Mouse (Mus musculus) testis, postnatal 14 days (tissue): ENCODE measurements around the gene Gsta2.

Experiments used
- DNase-seq: peaks from one replicate; pipeline ENCODE4 v3.0.0; 2021; ENCODE audit warnings: low spot score

Gene Gsta2

GRCm38 (mm10) chr9:78355611-78356010 is at the start of gene Gsta2:
Gene Gsta2 (minus strand): TSS chr9:78355788.
- no peak for DNase-seq

DNA sequence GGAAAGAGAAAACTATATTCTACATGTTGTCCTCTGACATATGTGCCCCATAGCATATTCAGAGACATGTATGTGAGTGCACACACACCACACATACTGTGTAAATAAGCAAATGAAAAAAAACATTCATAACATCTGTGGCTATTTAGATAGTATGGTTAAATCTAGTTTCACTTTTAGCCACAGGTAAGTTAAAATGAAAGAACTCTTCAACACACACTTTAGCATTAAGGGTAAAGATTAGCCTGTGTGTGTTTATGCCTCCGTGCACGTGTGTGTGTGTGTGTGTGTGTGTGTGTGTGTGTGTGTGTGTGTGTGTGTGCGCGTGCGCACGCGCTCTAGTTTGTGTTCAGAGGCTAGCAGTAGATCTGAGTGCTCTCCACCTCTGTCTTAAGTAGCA is 46.0 kb upstream of the Gsta2 start:
- DNase-seq, result no peak

DNA sequence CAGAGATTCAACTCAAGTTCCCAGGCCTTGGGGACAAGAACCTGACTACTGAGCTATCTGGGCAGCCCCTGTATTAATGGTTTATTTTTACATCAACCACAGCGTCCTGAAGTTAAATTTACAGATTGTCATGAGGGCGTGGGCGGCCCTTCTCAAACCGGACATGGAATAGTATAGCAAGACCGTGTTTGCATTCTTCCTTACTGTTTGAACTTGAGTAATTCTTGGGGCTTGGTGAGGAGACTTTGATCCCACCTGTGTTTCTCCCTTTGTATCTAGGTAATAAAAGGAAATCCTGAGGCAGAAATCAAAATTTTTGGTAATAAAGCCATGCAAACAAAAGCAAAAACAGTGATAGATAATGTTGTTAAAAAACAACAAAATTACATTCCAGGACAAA is 45.0 kb upstream of the Gsta2 start:
- no peak for DNase-seq

- DNase-seq, result no peak
Measured at GRCm38 (mm10) chr9:78396517-78396916, 40.9 kb upstream of the Gsta2 start.

GRCm38 (mm10) chr9:78395630-78396351 is 40.2 kb upstream of the Gsta2 start, which contains the start of gene Ddx43:
Gene Ddx43 (plus strand): TSS chr9:78395777.
- DNase-seq, result peak; percentile 94

GRCm38 (mm10) chr9:78395244-78395629 is 39.6 kb upstream of the Gsta2 start:
- DNase-seq, result no peak

DNA sequence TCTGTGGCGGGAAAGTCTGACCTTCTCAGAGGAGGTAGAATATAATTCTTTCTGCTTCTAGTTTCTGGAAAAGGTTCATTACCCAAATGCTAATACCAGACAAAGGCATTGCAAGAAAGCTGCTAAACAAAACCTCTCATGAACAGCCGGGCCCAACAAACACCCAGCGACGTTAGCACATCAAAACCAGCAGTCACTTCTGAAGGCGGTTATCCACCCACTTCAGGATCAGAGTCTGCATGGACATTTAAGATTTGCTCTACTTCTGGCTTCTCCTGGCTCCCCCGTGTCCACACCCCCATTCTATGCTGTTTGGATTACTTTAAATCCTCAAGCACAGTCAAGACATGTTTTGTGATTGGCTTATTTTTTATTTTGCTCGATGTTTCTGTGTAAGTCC is 39.0 kb upstream of the Gsta2 start:
- no peak for DNase-seq

GRCm38 (mm10) chr9:78393741-78394140 is 38.2 kb upstream of the Gsta2 start:
- DNase-seq, result no peak

- no peak for DNase-seq
Measured at GRCm38 (mm10) chr9:78389981-78390380, 34.4 kb upstream of the Gsta2 start.

DNA sequence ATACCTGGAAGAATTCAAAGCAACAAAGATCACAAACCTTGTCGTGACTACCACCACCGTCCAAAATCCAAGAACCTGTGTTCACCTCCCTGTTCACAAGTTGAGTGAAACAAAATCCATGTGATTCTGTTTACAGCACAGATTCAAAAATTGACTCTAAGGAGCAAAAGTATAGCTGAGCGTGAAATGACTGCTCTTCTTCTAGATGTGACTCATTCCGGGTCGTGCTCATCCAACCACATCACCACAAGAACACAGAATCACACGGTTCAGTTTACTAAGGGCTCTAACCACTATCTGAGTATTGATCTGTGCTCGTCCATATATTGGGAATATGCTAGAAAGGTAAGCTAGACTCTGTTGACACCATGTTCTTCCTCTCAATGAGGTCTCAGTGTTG is 31.4 kb upstream of the Gsta2 start:
- DNase-seq, result no peak

- no peak for DNase-seq
Measured at GRCm38 (mm10) chr9:78385893-78386292, 30.3 kb upstream of the Gsta2 start.

- no peak for DNase-seq
Measured at GRCm38 (mm10) chr9:78378113-78378785, 22.7 kb upstream of the Gsta2 start, which contains the start of gene Ooep. Gene Ooep (minus strand): TSS chr9:78378725.

DNA sequence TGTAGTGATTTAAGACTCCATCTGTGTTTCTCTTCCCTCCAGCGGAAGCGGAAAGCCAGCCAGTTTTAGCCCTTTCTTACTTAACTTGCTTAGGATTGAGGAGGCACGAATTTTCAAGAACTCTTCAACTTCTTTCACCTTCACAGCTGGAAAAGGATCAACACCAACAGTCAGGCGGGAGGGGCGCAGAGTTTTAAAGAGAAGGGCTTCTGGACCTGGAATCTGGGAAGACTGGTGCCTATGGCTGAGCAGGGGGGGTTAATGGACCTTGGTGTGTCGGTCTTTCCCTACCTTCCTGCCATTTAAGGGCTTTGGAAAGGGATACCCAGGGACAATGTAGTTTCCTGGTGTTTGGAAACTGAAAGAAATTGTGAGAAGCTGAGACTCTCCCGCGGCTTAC is 22.0 kb upstream of the Gsta2 start:
- no peak for DNase-seq

- DNase-seq, result no peak
Measured at GRCm38 (mm10) chr9:78375486-78375885, 19.9 kb upstream of the Gsta2 start.

- DNase-seq, result no peak
Measured at GRCm38 (mm10) chr9:78374885-78375389, 19.3 kb upstream of the Gsta2 start.

- DNase-seq, result no peak
Measured at GRCm38 (mm10) chr9:78374397-78374796, 18.8 kb upstream of the Gsta2 start.

DNA sequence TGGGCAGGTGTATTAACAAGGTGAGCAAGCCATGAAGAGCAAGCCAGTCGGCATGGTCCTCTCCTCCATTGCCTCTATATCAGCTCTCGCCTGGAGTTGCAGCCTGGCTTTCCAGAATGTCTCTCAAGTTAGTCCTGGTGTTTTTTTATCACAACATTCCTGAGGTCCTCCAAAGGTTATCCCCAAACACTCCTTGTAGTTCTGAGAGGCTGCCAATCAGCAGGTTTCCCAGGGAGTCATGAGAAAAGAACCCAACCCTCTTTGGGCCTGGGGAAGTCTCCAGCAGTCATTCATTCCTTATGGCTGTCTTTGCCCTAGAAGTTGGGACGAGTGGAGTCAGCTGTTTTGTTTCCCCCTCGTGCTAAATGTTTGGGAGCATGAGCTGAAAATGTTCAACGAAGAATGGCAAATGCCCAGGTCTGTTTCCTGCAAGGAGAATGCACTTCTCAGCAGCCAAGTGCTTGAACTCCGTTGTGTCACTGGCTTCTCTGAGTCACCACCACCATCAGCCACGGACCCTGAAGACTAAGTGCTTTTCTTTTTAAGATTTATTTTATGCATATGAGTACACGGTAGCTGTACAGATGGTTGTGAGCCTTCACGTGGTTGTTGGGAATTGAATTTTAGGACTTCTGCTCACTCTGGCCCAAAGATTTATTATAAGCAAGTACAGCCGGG is 17.4 kb upstream of the Gsta2 start:
- no peak for DNase-seq

GRCm38 (mm10) chr9:78371441-78371840 is 15.9 kb upstream of the Gsta2 start:
- DNase-seq, result no peak

DNA sequence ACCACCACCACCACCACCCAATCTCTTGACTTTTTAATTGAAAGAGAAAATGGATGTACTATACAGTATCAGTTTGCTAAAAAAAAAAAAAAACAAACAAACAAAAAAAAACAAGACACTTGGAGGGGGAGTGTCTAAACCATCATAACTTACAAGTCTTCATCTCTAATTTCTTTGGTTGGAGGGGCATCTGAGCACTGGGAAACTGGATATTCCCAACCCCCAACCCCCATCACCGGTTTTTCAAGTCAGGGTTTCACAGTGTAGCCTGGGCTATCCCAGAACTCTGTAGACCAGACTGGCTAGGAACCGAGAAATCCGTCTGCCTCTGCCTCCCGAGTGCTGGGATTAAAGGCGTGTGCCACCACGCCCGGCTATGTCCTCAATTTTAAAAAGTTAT is 14.2 kb upstream of the Gsta2 start:
- no peak for DNase-seq

DNA sequence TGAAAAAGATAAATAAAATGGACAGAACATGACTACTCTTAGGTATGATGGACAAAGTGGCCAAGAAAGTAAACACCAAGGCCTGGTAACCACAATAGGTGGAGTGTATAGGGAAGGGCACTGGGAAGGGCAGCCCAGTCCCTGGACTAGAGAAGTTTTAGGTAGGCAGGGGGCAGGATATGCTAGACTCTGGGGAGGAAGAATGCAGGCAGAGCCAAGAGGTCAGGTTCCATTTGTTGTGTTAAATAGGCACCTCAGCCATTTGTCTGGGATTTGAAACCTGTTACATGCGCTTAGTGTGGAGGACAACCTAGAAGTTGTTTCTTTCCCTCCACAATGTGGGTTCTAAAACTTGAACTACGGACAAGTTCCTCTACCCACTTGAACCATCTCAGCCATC is 13.8 kb upstream of the Gsta2 start:
- DNase-seq, result no peak

DNA sequence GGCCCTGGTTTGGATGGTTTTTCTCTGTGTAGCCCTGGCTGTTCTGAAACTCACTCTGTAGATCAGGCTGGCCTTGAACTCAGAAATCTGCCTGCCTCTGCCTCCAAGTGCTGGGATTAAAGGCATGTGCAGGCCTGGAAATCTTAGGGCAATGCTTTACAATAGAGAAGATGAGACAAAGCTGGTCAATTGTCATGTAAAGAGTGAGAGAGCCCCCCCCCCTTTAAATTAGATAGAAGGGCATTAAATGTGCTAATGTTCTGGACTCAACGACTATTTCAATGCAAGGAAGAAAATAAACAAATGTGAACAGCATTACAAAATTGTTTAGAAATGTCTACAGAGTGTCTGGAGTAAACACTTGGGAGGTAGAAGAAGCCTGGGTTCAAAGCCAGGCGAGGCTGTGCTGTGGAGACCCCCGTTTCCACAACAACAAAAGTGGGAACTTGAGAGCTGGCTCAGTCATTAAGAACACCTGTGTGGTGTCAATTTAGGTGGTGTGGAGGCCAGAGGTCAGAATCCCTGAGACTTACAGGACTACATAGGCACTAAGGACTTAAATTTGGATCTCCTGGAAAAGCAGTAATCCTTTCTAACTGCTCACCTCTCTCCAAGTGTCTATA is 13.2 kb upstream of the Gsta2 start:
- DNase-seq, result no peak

GRCm38 (mm10) chr9:78367959-78368358 is 12.4 kb upstream of the Gsta2 start, which contains the start of gene Dppa5a:
Gene Dppa5a (minus strand): TSS chr9:78368177.
- peak; percentile 59 for DNase-seq
